Mouse (Mus musculus) embryonic fibroblast, embryonic 13.5 days (primary cell): ENCODE data around the gene Pard6a.

Experiments used
- CTCF ChIP-seq: IDR thresholded peaks from 2 replicates; pipeline ENCODE4 v1.5.1; 2011; ENCODE audit warnings: mild to moderate bottlenecking, control low read depth, low read length, moderate library complexity, borderline replicate concordance; ENCODE audit not compliant: insufficient read depth
- POLR2A ChIP-seq: IDR thresholded peaks from 2 replicates; pipeline ENCODE4 v1.6.1; 2011; ENCODE audit warnings: low read depth, mild to moderate bottlenecking, control low read depth, low read length, moderate library complexity

GRCm38 (mm10) chr8:105704955-105705354 lies 4.0 kb downstream of the Pard6a start:
- TF ChIP-seq POLR2A (no peak), CTCF (no peak)
